11 mouse cellular contexts compared by ENCODE assay signal in genomic region chr16:7149106-7149899, GRCm38 (mm10).
DNase-seq lines count a peak whose midpoint lies in the region; ATAC-seq and TF ChIP-seq lines count a peak whose summit lies in the region.
"Had no signal": no experiment of that assay in that cellular context is flagged by ENCODE, and none has a peak within 500 bp of the region (broad histone marks: within the 10 kb centered on the region; RNA-seq: fewer than 3 reads in every experiment).

No protein-coding gene starts in this region.

- no peak overlapping the region for H3K9ac ChIP-seq in liver, postnatal 0 days (replicated peaks)
- no peak overlapping the region for H3K9ac ChIP-seq in forebrain, postnatal 0 days
- H3K9ac ChIP-seq: liver, embryonic 15.5 days had no signal

- no peaks in the 10 kb centered on the region for H3K36me3 ChIP-seq in liver, postnatal 0 days (replicated peaks; ENCODE audit: insufficient read depth, low read length)
- H3K36me3 ChIP-seq in forebrain, postnatal 0 days (ENCODE audit: insufficient read depth) = no peaks in the 10 kb centered on the region
- H3K36me3 ChIP-seq: liver, embryonic 15.5 days had no signal

- TF ChIP-seq CTCF in liver, postnatal 0 days (IDR thresholded peaks at IDR 0.05; ENCODE audit: low read depth) = no peak
- TF ChIP-seq CTCF in forebrain, postnatal 0 days (IDR thresholded peaks at IDR 0.05; ENCODE audit: low read depth) = no peak

- no peak overlapping the region for H3K4me3 ChIP-seq in liver, postnatal 0 days (ENCODE audit: low read depth, low read length)
- no peak overlapping the region; the same call in 1 of the 2 replicates for H3K4me3 ChIP-seq in forebrain, postnatal 0 days (ENCODE audit: low read depth, low read length)
- H3K4me3 ChIP-seq: liver, embryonic 15.5 days had no signal

- WGBS in liver, postnatal 0 days (ENCODE audit: insufficient replicate concordance) = 74% methylated on average over 16 of the region's 16 CpGs
- WGBS in forebrain, postnatal 0 days = 58% methylated on average over 16 of the region's 16 CpGs

- H3K27ac ChIP-seq in liver, postnatal 0 days (ENCODE audit: low read depth) = no peak overlapping the region
- no peak overlapping the region for H3K27ac ChIP-seq in forebrain, postnatal 0 days (ENCODE audit: low read depth, low read length)
- H3K27ac ChIP-seq: liver, embryonic 15.5 days had no signal

- no peak for ATAC-seq in liver, postnatal 0 days
- peak; percentile 84 for ATAC-seq in forebrain, postnatal 0 days

- H3K27me3 ChIP-seq in liver, postnatal 0 days (ENCODE audit: insufficient read depth, low read length) = no peaks in the 10 kb centered on the region
- no peaks in the 10 kb centered on the region for H3K27me3 ChIP-seq in forebrain, postnatal 0 days (ENCODE audit: insufficient read depth, low read length)
- H3K27me3 ChIP-seq: CH12.LX; liver, embryonic 15.5 days had no signal

- no peak overlapping the region for H3K4me2 ChIP-seq in liver, postnatal 0 days (ENCODE audit: low read depth, low read length)
- H3K4me2 ChIP-seq in forebrain, postnatal 0 days (ENCODE audit: low read depth) = peak overlapping the region; percentile 30
- H3K4me2 ChIP-seq: liver, embryonic 15.5 days had no signal

- no peaks in the 10 kb centered on the region for H3K4me1 ChIP-seq in liver, postnatal 0 days (ENCODE audit: insufficient read depth)
- H3K4me1 ChIP-seq in forebrain, postnatal 0 days (ENCODE audit: insufficient read depth) = peaks cover 14% of the 10 kb centered on the region
- H3K4me1 ChIP-seq: liver, embryonic 15.5 days had no signal

- peak; percentile 9 for DNase-seq in liver
- no peak for DNase-seq in liver, postnatal 0 days
- peak; percentile 58 for DNase-seq in forebrain, postnatal 0 days
- peak; percentile 18 for DNase-seq in kidney, postnatal 36 days
- peak; percentile 65 for DNase-seq in retina, embryonic 14.5 days (ENCODE audit: low spot score)
- no peak for DNase-seq in thymus, postnatal 36 days
- DNase-seq in thymus, adult 18-20 months = no peak
- DNase-seq in layer of hippocampus, adult 8-10 months (ENCODE audit: low spot score in 2 of 2) = no peak
- DNase-seq: gastrocnemius, postnatal 25 days had no signal

- TF ChIP-seq EP300 in liver, postnatal 0 days (IDR thresholded peaks at IDR 0.05; ENCODE audit: low read depth) = no peak

- no peaks in the 10 kb centered on the region for H3K9me3 ChIP-seq in liver, postnatal 0 days (ENCODE audit: low read length)
- H3K9me3 ChIP-seq in forebrain, postnatal 0 days (ENCODE audit: low read length) = no peaks in the 10 kb centered on the region
- H3K9me3 ChIP-seq: liver, embryonic 15.5 days had no signal

Comparison
In these comparisons a context has a peak if more than half of its experiments do, and no peak if none do; other contexts are left out.
1. DNase-seq: peak in liver (single experiment), forebrain, postnatal 0 days (single experiment), kidney, postnatal 36 days (2 of 2) and retina, embryonic 14.5 days (single experiment); none in liver, postnatal 0 days (single experiment), thymus, postnatal 36 days (0 of 2), thymus, adult 18-20 months (0 of 2) and layer of hippocampus, adult 8-10 months (0 of 2).